Comparison of ENCODE assay signal across 8 mouse cellular contexts in genomic region chr10:13552646-13553497, GRCm38 (mm10). TPM values are rescaled to one million over a fixed set of nuclear protein-coding genes. Genes with fewer than 3 reads are reported as not detected.
A peak's percentile ranks its signal among the peaks of the same experiment; 100 is the strongest.
DNase-seq lines count a peak whose midpoint lies in the region; ATAC-seq lines count a peak whose summit lies in the region.

Gene Adat2, plus strand, starts transcription at chr10:13552894.
Gene Pex3, minus strand, starts transcription at chr10:13553142.

- peak; percentile 97 for DNase-seq in ZHBTc4 (ENCODE audit: low read depth, low spot score)
- peak; percentile 76 to 77 for DNase-seq in gastrocnemius, adult 8-10 months (ENCODE audit: low spot score in 2 of 2)
- peak; percentile 95 for DNase-seq in induced T-regulatory cell, adult 2 months (ENCODE audit: low read depth)
- DNase-seq in left cerebral cortex, adult 9 months (ENCODE audit: low spot score in 2 of 2): peak; percentile 54 to 88
- peak; percentile 88 for DNase-seq in right cerebral cortex, postnatal 14 days
- DNase-seq in urinary bladder, postnatal 36 days (ENCODE audit: low spot score in 2 of 2): peak; percentile 86 to 91

- ATAC-seq in common myeloid progenitor, adult 5-6 weeks (replicated peaks; ENCODE audit: low read depth, poor library complexity, severe bottlenecking): peak; percentile 99
- ATAC-seq in megakaryocyte progenitor cell, adult 5-6 weeks (replicated peaks; ENCODE audit: poor library complexity): peak; percentile 99

RNA-seq across cellular contexts. Expression of gene Adat2, which starts in this region (rescaled TPM):
- total RNA-seq in common myeloid progenitor, adult 5-6 weeks (2017): 2.7 TPM in 2 replicates
- 1 to 10 TPM; 2.9 to 3.4 (median 3.2) TPM for total RNA-seq in gastrocnemius, adult 8-10 months (2022)
- 9.7 and 12.0 TPM in 2 replicates for total RNA-seq in megakaryocyte progenitor cell, adult 5-6 weeks (2015)
- total RNA-seq in megakaryocyte progenitor cell, adult 5-6 weeks (2017): 4.2 and 4.6 TPM in 2 replicates

RNA-seq across cellular contexts. Expression of gene Pex3, which starts in this region (rescaled TPM):
- total RNA-seq in common myeloid progenitor, adult 5-6 weeks (2017): 15.4 and 23.3 TPM in 2 replicates
- 1 to 10 TPM; 8.5 to 9.7 (median 8.9) TPM for total RNA-seq in gastrocnemius, adult 8-10 months (2022)
- 40.5 and 41.2 TPM in 2 replicates for total RNA-seq in megakaryocyte progenitor cell, adult 5-6 weeks (2015)
- 21.6 and 23.1 TPM in 2 replicates for total RNA-seq in megakaryocyte progenitor cell, adult 5-6 weeks (2017)

Comparison
In these comparisons a context has a peak if more than half of its experiments do, and no peak if none do; other contexts are left out.
1. Peak in every context shown above with its lines: DNase-seq and ATAC-seq.